Mouse (Mus musculus): ENCODE measurements around the gene Oosp3. TPM values are rescaled to one million over a fixed set of nuclear protein-coding genes. Genes with fewer than 3 reads are reported as not detected.

Gene Oosp3
- polyA plus RNA-seq, 1 experiment from 2014 or later, result not detected

Other genes starting within 250 kb of the Oosp3 start
- 2.9 and 3.9 TPM in 2 replicates for gene Ms4a6c, start 227.7 kb upstream of the Oosp3 start, polyA plus RNA-seq (2014; fragmentation: Nextera tagmentation; extraction: Ambion mirVana)
- not detected in 2 replicates for gene Gm8369, start 211.1 kb upstream of the Oosp3 start, polyA plus RNA-seq (2014; fragmentation: Nextera tagmentation; extraction: Ambion mirVana)
- 3.9 and 6.4 TPM in 2 replicates for gene Ms4a6b, start 180.5 kb upstream of the Oosp3 start, polyA plus RNA-seq (2014; fragmentation: Nextera tagmentation; extraction: Ambion mirVana)
- 0.21 and 0.40 TPM in 2 replicates for gene Ms4a4d, start 160.3 kb upstream of the Oosp3 start, polyA plus RNA-seq (2014; fragmentation: Nextera tagmentation; extraction: Ambion mirVana)
- gene Ms4a6d, start 92.2 kb upstream of the Oosp3 start, polyA plus RNA-seq (2014; fragmentation: Nextera tagmentation; extraction: Ambion mirVana), result 2.8 and 4.5 TPM in 2 replicates
- gene Ms4a2, start 73.3 kb upstream of the Oosp3 start, polyA plus RNA-seq (2014; fragmentation: Nextera tagmentation; extraction: Ambion mirVana), result not detected in 2 replicates
- 0.14 TPM in 1 of 2 replicates, not detected in the other for gene Ms4a3, start 56.2 kb upstream of the Oosp3 start, polyA plus RNA-seq (2014; fragmentation: Nextera tagmentation; extraction: Ambion mirVana)
- gene Oosp2, start 36.5 kb upstream of the Oosp3 start, polyA plus RNA-seq (2014; fragmentation: Nextera tagmentation; extraction: Ambion mirVana), result not detected in 2 replicates
- not detected in 2 replicates for gene Oosp1, start 5.9 kb upstream of the Oosp3 start, polyA plus RNA-seq (2014; fragmentation: Nextera tagmentation; extraction: Ambion mirVana)
- gene Gif, start 50.5 kb downstream of the Oosp3 start, polyA plus RNA-seq (2014; fragmentation: Nextera tagmentation; extraction: Ambion mirVana), result not detected in 2 replicates
- 57.2 and 60.8 TPM in 2 replicates for gene Mrpl16, start 73.3 kb downstream of the Oosp3 start, polyA plus RNA-seq (2014; fragmentation: Nextera tagmentation; extraction: Ambion mirVana)
- 19.5 and 23.1 TPM in 2 replicates for gene Stx3, start 122.3 kb downstream of the Oosp3 start, polyA plus RNA-seq (2014; fragmentation: Nextera tagmentation; extraction: Ambion mirVana)
- gene Olfr1417, start 142.2 kb downstream of the Oosp3 start, polyA plus RNA-seq (2014; fragmentation: Nextera tagmentation; extraction: Ambion mirVana), result not detected in 2 replicates
- not detected in 2 replicates for gene Olfr1418, start 164.0 kb downstream of the Oosp3 start, polyA plus RNA-seq (2014; fragmentation: Nextera tagmentation; extraction: Ambion mirVana)
- not detected in 2 replicates for gene Olfr1419, start 178.1 kb downstream of the Oosp3 start, polyA plus RNA-seq (2014; fragmentation: Nextera tagmentation; extraction: Ambion mirVana)
- gene Olfr1420, start 189.5 kb downstream of the Oosp3 start, polyA plus RNA-seq (2014; fragmentation: Nextera tagmentation; extraction: Ambion mirVana), result 0.08 TPM in 1 of 2 replicates, not detected in the other
- gene Patl1, start 215.3 kb downstream of the Oosp3 start, polyA plus RNA-seq (2014; fragmentation: Nextera tagmentation; extraction: Ambion mirVana), result 30.2 and 30.3 TPM in 2 replicates

Measured in midbrain, embryonic 11.5 days (tissue).